Mouse (Mus musculus) kidney, postnatal 0 days (tissue): ENCODE measurements around the gene Cyfip1. TPM values are rescaled to one million over a fixed set of nuclear protein-coding genes. Genes with fewer than 3 reads are reported as not detected.

Experiments
- ATAC-seq: fragments of 200-750 bp; cut with Nextera tagmentation; replicated peaks from 2 replicates; pipeline ENCODE4 v1.8.0; 2017; ENCODE audit warnings: low read depth, moderate number of reproducible peaks, moderate TSS enrichment, moderate library complexity; ENCODE audit not compliant: low FRiP score
- DNase-seq: peaks from one replicate; pipeline ENCODE4 v3.0.0-alpha.2; 2016; ENCODE audit warnings: low spot score
- H3K27ac ChIP-seq: fragments of 300-500 bp; sonication (generic); 2 replicates; pipeline ENCODE4 v1.5.1; 2014; ENCODE audit warnings: mild to moderate bottlenecking
- H3K27me3 ChIP-seq: fragments of 300-500 bp; sonication (generic); 2 replicates; pipeline ENCODE4 v1.6.1; 2014; ENCODE audit warnings: low read length, mixed read lengths; ENCODE audit not compliant: insufficient read depth
- H3K36me3 ChIP-seq: fragments of 300-500 bp; sonication (generic); 2 replicates; pipeline ENCODE4 v1.6.1; 2014; ENCODE audit warnings: low read length, mixed read lengths; ENCODE audit not compliant: insufficient read depth
- H3K4me1 ChIP-seq: fragments of 300-500 bp; sonication (generic); replicated peaks from 2 replicates; pipeline ENCODE4 v1.6.1; 2014; ENCODE audit warnings: antibody characterized with exemption, low read length, mixed read lengths; ENCODE audit not compliant: insufficient read depth
- H3K4me2 ChIP-seq: fragments of 300-500 bp; sonication (generic); 2 replicates; pipeline ENCODE4 v1.6.1; 2014; ENCODE audit warnings: mild to moderate bottlenecking, low read length, moderate library complexity, mixed read lengths
- H3K4me3 ChIP-seq: fragments of 300-500 bp; sonication (generic); replicated peaks from 2 replicates; pipeline ENCODE4 v1.5.1; 2014; ENCODE audit warnings: low read depth, low read length
- H3K9ac ChIP-seq: fragments of 300-500 bp; sonication (generic); 2 replicates; pipeline ENCODE4 v1.6.1; 2014; ENCODE audit warnings: low read depth, low read length
- H3K9me3 ChIP-seq: fragments of 300-500 bp; sonication (generic); replicated peaks from 2 replicates; pipeline ENCODE4 v1.6.1; 2016; ENCODE audit warnings: low read length, inconsistent platforms, mixed read lengths
- CTCF ChIP-seq: IDR thresholded peaks from 2 replicates; pipeline ENCODE4 v1.5.1; 2016; ENCODE audit warnings: antibody characterized with exemption, low read depth, mild to moderate bottlenecking, moderate library complexity
- WGBS: fragments of 180-500 bp; shearing (Covaris S2); extraction: QIAGEN DNeasy Blood & Tissue Kit; methylation state at CpG from one replicate; pipeline ENCODE4 v1.1.7; 2014; 5-methylcytosine and 5-hydroxymethylcytosine counted together
- polyA plus RNA-seq: library from polyadenylated mRNA; unstranded; fragments of >200 nt; fragmentation: Nextera tagmentation; extraction: Ambion mirVana; gene quantifications from 2 replicates; pipeline ENCODE4 v1.2.1, GENCODE M21; 2015

Cyfip1 gene
- polyA plus RNA-seq, 1 experiment from 2014 or later, result 64.0 TPM

DNA sequence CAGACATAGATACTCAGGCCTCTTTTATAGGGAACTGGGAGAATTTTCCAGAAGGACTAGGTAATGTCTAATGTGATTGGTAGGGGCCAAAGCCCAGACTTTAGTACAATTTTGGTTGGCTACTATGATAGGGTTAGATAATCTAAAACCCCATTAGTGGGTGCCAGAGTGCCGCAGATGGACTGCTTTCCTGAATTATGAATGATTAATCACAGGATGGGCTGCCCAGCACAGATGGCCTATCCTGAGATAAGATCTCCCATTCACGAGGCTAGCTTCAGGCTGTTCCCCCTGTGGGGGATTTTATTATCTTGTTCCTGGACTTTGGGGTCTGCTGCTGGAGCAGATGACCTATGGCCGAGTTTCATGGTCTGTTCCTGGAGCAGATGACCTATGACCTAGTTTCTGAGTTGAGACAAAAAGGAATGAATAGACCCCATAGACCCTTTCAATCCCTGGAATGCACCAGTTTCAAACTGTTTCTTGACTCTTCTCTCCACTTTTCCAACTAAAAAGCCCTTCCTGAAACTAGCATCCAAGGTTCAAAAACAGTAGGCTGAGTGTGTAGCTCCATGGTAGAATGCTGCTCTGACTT lies 125.4 kb downstream of the Cyfip1 start:
- no peaks in the 10 kb centered on the region for H3K9me3 ChIP-seq
- no peak for DNase-seq
- TF ChIP-seq CTCF, result no peak
- no peak for ATAC-seq
- H3K27ac ChIP-seq, result no peak overlapping the region
- H3K4me1 ChIP-seq, result no peaks in the 10 kb centered on the region
- H3K27me3 ChIP-seq, result no peaks in the 10 kb centered on the region
- no peak overlapping the region for H3K4me3 ChIP-seq
- no peak overlapping the region for H3K4me2 ChIP-seq
- H3K36me3 ChIP-seq, result no peaks in the 10 kb centered on the region
- H3K9ac ChIP-seq, result no peak overlapping the region
- 33% methylated on average over 3 of the region's 3 CpGs for WGBS

- DNase-seq (peak; percentile 50), ATAC-seq (no peak; the same call in 1 of the 2 replicates)
- H3K4me3 ChIP-seq, result peak overlapping the region; percentile 28
- H3K27ac ChIP-seq, result peak overlapping the region; percentile 31; the same call in 1 of the 2 replicates
- H3K9ac ChIP-seq, result peak overlapping the region; percentile 24; the same call in 1 of the 2 replicates
- no peaks in the 10 kb centered on the region for H3K9me3 ChIP-seq
- no peaks in the 10 kb centered on the region for H3K4me1 ChIP-seq
- peak overlapping the region; percentile 40 for H3K4me2 ChIP-seq
- 38% methylated on average over 16 of the region's 16 CpGs for WGBS
- no peaks in the 10 kb centered on the region for H3K36me3 ChIP-seq
- no peak for TF ChIP-seq CTCF
- no peaks in the 10 kb centered on the region for H3K27me3 ChIP-seq
Observed at GRCm38 (mm10) chr7:55968258-55968901, 126.8 kb downstream of the Cyfip1 start.

- H3K27me3 ChIP-seq, result no peaks in the 10 kb centered on the region
- no peaks in the 10 kb centered on the region for H3K4me1 ChIP-seq
- no peak for TF ChIP-seq CTCF
- no peaks in the 10 kb centered on the region for H3K36me3 ChIP-seq
- H3K9me3 ChIP-seq, result no peaks in the 10 kb centered on the region
- H3K9ac ChIP-seq, result no peak overlapping the region
- no peak overlapping the region for H3K27ac ChIP-seq
- DNase-seq (no peak), ATAC-seq (no peak)
- no peak overlapping the region for H3K4me2 ChIP-seq
- 77% methylated on average over 1 of the region's 1 CpGs for WGBS
- no peak overlapping the region for H3K4me3 ChIP-seq
Observed at GRCm38 (mm10) chr7:55969415-55969814, 127.9 kb downstream of the Cyfip1 start.

DNA sequence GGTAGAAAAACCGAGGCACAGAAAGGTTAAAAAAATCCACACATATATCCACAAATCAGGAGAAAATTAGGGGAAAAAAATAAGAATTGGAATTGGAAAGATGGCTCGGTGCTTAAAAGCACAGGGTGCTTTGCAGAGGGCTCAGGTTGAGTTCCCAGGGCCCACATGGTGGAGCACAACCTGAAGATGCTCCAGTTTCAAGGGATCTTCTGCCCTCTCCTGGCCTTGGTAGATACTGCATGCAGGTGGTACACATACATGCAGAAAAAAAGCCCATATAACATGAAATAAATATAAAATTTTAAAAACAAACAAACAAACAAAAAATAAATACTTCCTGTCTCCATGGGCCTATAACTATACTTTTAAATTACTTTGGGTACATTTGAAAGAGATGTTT lies 132.9 kb downstream of the Cyfip1 start:
- ATAC-seq, result no peak

GRCm38 (mm10) chr7:55981511-55981910 lies 140.0 kb downstream of the Cyfip1 start:
- H3K9ac ChIP-seq, result no peak overlapping the region
- 0 out of 2 replicates have a peak, but pooled peaks cover 5% of the 10 kb centered on the region for H3K36me3 ChIP-seq
- no peak overlapping the region for H3K27ac ChIP-seq
- no peaks in the 10 kb centered on the region for H3K4me1 ChIP-seq
- ATAC-seq (no peak), DNase-seq (no peak)
- H3K27me3 ChIP-seq, result no peaks in the 10 kb centered on the region
- H3K4me2 ChIP-seq, result no peak overlapping the region
- H3K9me3 ChIP-seq, result no peaks in the 10 kb centered on the region
- no peak overlapping the region for H3K4me3 ChIP-seq
- TF ChIP-seq CTCF, result no peak
- 96% methylated on average over 2 of the region's 2 CpGs for WGBS

More for the DNA sequence above, 132.9 kb downstream of the Cyfip1 start:
- H3K9me3 ChIP-seq, result no peaks in the 10 kb centered on the region
- no peaks in the 10 kb centered on the region for H3K27me3 ChIP-seq
- no peak for DNase-seq
- no peak overlapping the region for H3K4me2 ChIP-seq
- H3K4me3 ChIP-seq, result no peak overlapping the region
- 94% methylated on average over 2 of the region's 2 CpGs for WGBS
- 0 out of 2 replicates have a peak, but pooled peaks cover 2% of the 10 kb centered on the region for H3K36me3 ChIP-seq
- no peaks in the 10 kb centered on the region for H3K4me1 ChIP-seq
- H3K9ac ChIP-seq, result no peak overlapping the region
- H3K27ac ChIP-seq, result no peak overlapping the region
- peak; percentile 20; the same call in 1 of the 2 replicates for TF ChIP-seq CTCF

Other genes with a start within 250 kb of the Cyfip1 start
- gene Siglech, start 73.6 kb upstream of the Cyfip1 start, polyA plus RNA-seq, result 0.10 and 0.20 TPM in 2 replicates
- 19.5 and 19.8 TPM in 2 replicates for gene Tubgcp5, start 47.6 kb upstream of the Cyfip1 start, polyA plus RNA-seq
- gene Nipa2, start 120.7 kb downstream of the Cyfip1 start, polyA plus RNA-seq, result 41.6 and 43.4 TPM in 2 replicates
- 3.6 and 4.7 TPM in 2 replicates for gene Nipa1, start 178.2 kb downstream of the Cyfip1 start, polyA plus RNA-seq
- 15.6 and 18.5 TPM in 2 replicates for gene Herc2, start 208.5 kb downstream of the Cyfip1 start, polyA plus RNA-seq